Mouse (Mus musculus) layer of hippocampus, postnatal 14 days (tissue): ENCODE measurements at regions not wholly inside any gene's neighbourhood (a gene's known extent, or its start where the extent isn't known, plus 50 kb on each side); places are given as distances from the start of the nearest gene placed in this dataset.
"Not testable (repeated sequence)": the region's sequence is repeated elsewhere in the genome, so short reads cannot be mapped to it uniquely, and the experiment has no call there.

Experiments
- DNase-seq, 2 experiments: peaks; one replicate each; pipeline ENCODE4 v3.0.0; 2021 to 2022; ENCODE audit warnings: low spot score in 2 of 2, mixed read lengths in 1 of 2

GRCm38 (mm10) chr10:120284785-120285184, 57.9 kb downstream of the Llph start:
- no peak for DNase-seq

DNA sequence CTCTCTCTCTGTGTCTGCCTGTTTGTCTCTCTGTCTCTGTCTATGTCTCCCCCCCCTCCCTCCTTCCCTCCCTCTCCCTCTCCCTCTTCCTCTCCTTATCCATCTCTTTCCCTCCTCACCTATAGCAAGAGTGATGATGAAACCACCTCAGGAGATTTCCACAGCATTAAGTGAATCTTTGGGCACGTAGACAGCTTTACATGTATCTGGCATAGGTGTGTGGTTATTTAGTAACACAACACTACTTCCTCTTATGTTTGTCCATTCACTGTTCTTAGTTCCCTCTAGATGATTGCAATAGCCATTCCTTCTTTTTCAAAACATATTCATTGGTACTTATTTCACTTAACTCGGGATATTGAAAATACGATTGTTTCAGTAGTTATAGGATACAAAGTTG, 65.0 kb downstream of the Llph start:
- DNase-seq, result no peak

GRCm38 (mm10) chr10:120293381-120293780, 66.5 kb downstream of the Llph start:
- DNase-seq, result not testable (repeated sequence)

DNA sequence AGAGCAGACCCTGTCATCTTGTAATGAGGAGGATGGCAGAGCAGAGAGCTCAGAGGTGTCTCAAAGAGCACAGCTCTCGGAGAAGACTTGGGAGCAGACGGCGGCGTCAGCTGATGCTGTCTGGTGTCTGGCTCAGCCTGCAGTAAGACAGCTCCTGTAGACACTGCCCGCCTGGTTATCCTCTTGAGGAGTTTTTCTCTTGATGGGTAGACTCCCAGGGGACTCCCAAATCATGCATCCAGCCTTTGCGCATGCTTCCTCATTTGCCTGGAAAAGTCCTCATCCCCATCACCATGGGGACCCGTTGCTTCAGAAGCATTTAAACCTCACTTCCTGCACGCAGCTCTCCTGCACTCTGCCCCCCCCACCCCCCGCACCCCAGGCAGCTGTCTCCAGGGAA, 67.6 kb downstream of the Llph start:
- no peak for DNase-seq

GRCm38 (mm10) chr10:120297311-120297710, 70.4 kb downstream of the Llph start:
- no peak for DNase-seq

GRCm38 (mm10) chr10:120298293-120298927, 71.5 kb downstream of the Llph start:
- DNase-seq, result no peak

DNA sequence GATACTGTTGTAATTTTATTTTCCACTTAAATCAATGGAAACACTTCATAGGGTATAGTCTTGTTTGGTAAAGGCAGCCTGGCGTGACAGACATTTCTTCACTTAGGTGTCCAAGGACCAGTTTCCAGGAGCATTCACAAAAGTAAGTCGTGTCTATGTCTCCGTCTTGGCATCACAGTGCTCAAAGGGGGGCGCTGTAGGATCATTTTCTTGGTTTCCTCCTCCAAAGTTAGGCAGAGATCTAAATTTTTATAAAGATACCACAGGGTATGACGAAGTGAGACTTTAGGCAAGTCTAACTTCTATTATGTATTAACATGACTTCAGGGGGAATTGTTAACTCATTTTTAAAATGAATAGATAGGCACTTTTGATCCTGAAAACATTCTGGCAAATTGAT, 79.1 kb downstream of the Llph start:
- peak; percentile 4 to 24 for DNase-seq

DNA sequence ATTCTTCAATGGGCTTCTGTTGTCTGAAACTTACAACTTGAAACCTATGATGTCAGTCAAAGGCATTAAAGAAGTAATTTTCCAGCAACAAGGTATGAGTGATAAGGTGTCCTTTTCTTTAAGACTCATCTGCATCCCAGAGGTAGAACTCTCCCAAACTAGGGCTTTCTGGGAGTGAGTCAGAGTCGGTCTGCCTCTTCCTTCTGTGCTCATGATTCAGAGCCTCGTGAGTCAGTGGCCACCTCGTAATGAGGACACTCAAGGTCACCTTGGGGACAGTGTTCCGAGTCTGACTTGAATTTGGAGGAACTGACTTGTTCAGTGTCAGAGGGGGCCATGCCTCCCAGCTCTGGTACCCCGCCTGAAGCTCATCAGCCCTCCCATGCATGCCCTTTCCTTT, 81.8 kb downstream of the Llph start:
- no peak for DNase-seq
